Mouse (Mus musculus): ENCODE measurements around the gene Spats1. TPM values are rescaled to one million over a fixed set of nuclear protein-coding genes. Genes with fewer than 3 reads are reported as not detected.
A peak's percentile ranks its signal among the peaks of the same experiment; 100 is the strongest.

The Spats1 gene
- polyA plus RNA-seq (2012) = not detected in 2 replicates

DNA sequence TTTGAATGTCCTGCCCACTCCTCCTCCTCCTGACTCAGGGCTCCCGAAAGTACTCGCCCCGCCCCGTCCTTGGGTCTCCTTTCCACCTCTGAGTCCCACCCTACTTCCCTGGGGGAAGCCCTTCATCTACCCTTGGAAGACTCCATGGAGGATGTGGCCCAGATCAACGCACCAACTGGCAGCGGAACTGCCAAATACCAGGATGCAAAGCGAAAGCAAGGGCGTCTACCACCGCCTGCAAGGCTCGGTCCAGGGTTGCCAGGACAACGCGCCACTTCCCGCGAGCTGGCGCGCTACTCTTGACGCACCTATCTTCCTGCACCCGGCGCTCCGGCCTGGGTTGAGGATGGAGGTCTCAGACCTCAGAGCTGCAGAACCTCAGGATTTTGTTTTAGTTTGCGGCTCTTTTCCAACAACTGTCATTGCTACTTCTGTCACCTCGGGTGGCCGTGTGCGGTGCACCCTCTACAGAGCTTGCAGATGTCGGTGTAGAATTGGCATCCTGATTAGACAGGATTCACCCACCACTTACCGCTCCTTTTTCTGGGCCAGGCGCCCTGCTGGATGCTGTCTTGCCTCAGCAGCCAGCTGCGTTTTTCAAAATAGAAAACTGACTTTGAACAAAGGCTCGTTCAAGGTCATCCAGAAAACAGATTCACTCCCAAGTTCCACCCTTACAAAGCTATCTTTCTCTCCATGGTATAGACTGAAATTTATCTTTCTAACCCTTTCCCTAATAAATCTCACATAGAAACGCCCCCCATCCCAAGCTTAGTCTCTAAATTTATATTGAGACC is at the start of gene Spats1:
Gene Spats1, minus strand, starts transcription at position 747 of the 797 bp plus-strand sequence.
- Histone ChIP-seq H3K4me1 (ENCODE audit: control insufficient read depth) (peaks cover 6% of the 10 kb centered on the region), H3K9me3 (ENCODE audit: control insufficient read depth, low read length) (no peaks in the 10 kb centered on the region), H3K27me3 (ENCODE audit: control insufficient read depth) (peaks cover 34% of the 10 kb centered on the region), H3K4me3 (replicated peaks) (peak within 1 kb of the TSS; percentile 25), H3K36me3 (ENCODE audit: control insufficient read depth) (no peaks in the 10 kb centered on the region)
- no peak for TF ChIP-seq GATA1 (IDR thresholded peaks at IDR 0.05; ENCODE audit: low read length)
- no peak for TF ChIP-seq TAL1 (IDR thresholded peaks at IDR 0.05; ENCODE audit: low read length)

DNA sequence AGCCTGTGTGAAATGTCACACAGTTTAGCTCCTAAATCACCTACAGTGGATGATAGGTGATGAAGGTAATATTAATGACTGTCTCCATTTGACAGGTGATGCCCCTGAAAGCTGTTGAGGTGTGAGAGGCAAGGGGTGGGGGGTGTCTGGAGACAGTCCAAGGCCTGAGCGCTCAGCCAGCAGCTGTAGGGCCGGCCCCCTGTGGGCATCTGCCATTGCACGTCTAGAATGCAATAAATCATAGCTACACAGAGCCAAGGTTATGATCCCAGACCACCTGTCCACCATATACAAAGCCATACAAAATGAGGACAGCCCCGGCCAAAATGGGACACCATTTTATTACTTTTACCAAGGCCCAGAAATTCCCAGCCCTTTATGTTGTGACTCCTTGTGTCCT is 49.7 kb upstream of the Spats1 start:
- H3K36me3 ChIP-seq (ENCODE audit: control insufficient read depth) = peaks cover 5% of the 10 kb centered on the region
- H3K4me3 ChIP-seq (replicated peaks) = no peak overlapping the region
- H3K4me1 ChIP-seq (ENCODE audit: control insufficient read depth) = peaks cover 7% of the 10 kb centered on the region
- TF ChIP-seq TAL1 (IDR thresholded peaks at IDR 0.05; ENCODE audit: low read length) (no peak), GATA1 (IDR thresholded peaks at IDR 0.05; ENCODE audit: low read length) (no peak)
- no peaks in the 10 kb centered on the region for H3K9me3 ChIP-seq (ENCODE audit: control insufficient read depth, low read length)
- peaks cover 45% of the 10 kb centered on the region for H3K27me3 ChIP-seq (ENCODE audit: control insufficient read depth)

DNA sequence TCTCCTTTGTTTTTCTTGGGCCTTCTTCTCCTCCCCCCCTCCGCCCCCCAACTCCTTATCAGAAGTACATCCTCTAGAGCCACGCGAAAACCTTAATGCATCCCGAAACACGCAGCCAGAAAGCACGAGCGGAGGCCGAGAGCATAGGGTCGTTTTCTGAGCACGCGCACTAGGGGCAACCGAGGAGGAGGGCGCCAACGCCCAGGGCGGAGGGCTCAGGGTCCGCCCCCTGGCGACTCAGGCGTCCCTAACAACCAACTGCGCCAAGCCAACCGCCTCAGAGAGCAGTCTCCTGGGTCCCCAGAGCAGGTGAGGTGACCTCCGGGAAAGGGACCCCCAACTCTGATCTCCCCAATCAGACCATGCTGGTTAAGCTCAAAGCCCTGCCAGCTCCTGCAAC is 48.0 kb upstream of the Spats1 start, which contains the start of gene Tcte1:
Gene Tcte1, plus strand, starts transcription at position 172 of the 400 bp plus-strand sequence.
- peaks cover 21% of the 10 kb centered on the region for H3K36me3 ChIP-seq (ENCODE audit: control insufficient read depth)
- H3K4me3 ChIP-seq (replicated peaks) = no peak within 1 kb of the TSS
- no peaks in the 10 kb centered on the region for H3K9me3 ChIP-seq (ENCODE audit: control insufficient read depth, low read length)
- peaks cover 34% of the 10 kb centered on the region for H3K27me3 ChIP-seq (ENCODE audit: control insufficient read depth)
- TF ChIP-seq TAL1 (IDR thresholded peaks at IDR 0.05; ENCODE audit: low read length) (no peak), GATA1 (IDR thresholded peaks at IDR 0.05; ENCODE audit: low read length) (no peak)
- peaks cover 7% of the 10 kb centered on the region for H3K4me1 ChIP-seq (ENCODE audit: control insufficient read depth)

DNA sequence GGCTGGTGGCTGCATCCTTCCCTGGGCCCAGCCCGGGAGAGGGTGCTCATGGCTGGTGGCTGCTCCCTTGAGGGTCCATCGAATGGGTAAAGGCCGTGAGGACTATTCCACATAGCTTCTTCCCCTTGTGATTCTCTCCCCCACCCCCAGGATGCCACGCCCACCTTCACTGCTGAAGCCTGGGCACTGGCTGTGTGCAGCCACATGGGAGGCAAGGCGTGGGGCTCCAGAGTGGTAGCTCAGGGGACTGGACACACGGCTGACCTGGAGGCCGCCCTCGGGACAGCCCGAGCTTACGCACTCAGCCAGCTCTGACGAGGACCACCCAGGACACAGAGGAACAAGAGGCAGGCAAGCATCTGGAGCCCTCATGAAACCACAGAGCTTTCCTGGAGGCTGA is 44.9 kb upstream of the Spats1 start:
- peaks cover 44% of the 10 kb centered on the region for H3K36me3 ChIP-seq (ENCODE audit: control insufficient read depth)
- no peaks in the 10 kb centered on the region for H3K9me3 ChIP-seq (ENCODE audit: control insufficient read depth, low read length)
- H3K4me3 ChIP-seq (replicated peaks) = no peak overlapping the region
- H3K27me3 ChIP-seq (ENCODE audit: control insufficient read depth) = peaks cover 20% of the 10 kb centered on the region
- no peak for TF ChIP-seq GATA1 (IDR thresholded peaks at IDR 0.05; ENCODE audit: low read length)
- no peak for TF ChIP-seq TAL1 (IDR thresholded peaks at IDR 0.05; ENCODE audit: low read length)
- peaks cover 5% of the 10 kb centered on the region for H3K4me1 ChIP-seq (ENCODE audit: control insufficient read depth)

GRCm38 (mm10) chr17:45518766-45519475 is 43.7 kb upstream of the Spats1 start:
- H3K36me3 ChIP-seq (ENCODE audit: control insufficient read depth) = peaks cover 50% of the 10 kb centered on the region
- TF ChIP-seq TAL1 (IDR thresholded peaks at IDR 0.05; ENCODE audit: low read length) (no peak), GATA1 (IDR thresholded peaks at IDR 0.05; ENCODE audit: low read length) (no peak)
- H3K4me1 ChIP-seq (ENCODE audit: control insufficient read depth) = peaks cover 5% of the 10 kb centered on the region
- peaks cover 12% of the 10 kb centered on the region for H3K27me3 ChIP-seq (ENCODE audit: control insufficient read depth)
- H3K4me3 ChIP-seq (replicated peaks) = no peak overlapping the region
- no peaks in the 10 kb centered on the region for H3K9me3 ChIP-seq (ENCODE audit: control insufficient read depth, low read length)

- Histone ChIP-seq H3K4me3 (replicated peaks) (no peak overlapping the region), H3K27me3 (ENCODE audit: control insufficient read depth) (0 out of 2 replicates have a peak, but pooled peaks cover 2% of the 10 kb centered on the region), H3K36me3 (ENCODE audit: control insufficient read depth) (peaks cover 50% of the 10 kb centered on the region), H3K4me1 (ENCODE audit: control insufficient read depth) (no peaks in the 10 kb centered on the region), H3K9me3 (ENCODE audit: control insufficient read depth, low read length) (no peaks in the 10 kb centered on the region)
- TF ChIP-seq GATA1 (IDR thresholded peaks at IDR 0.05; ENCODE audit: low read length) (no peak), TAL1 (IDR thresholded peaks at IDR 0.05; ENCODE audit: low read length) (no peak)
These were observed 42.5 kb upstream of the Spats1 start for GRCm38 (mm10) chr17:45517549-45518215.

GRCm38 (mm10) chr17:45517135-45517534 is 41.9 kb upstream of the Spats1 start:
- no peak for TF ChIP-seq GATA1 (IDR thresholded peaks at IDR 0.05; ENCODE audit: low read length)
- TF ChIP-seq TAL1 (IDR thresholded peaks at IDR 0.05; ENCODE audit: low read length) = no peak
- Histone ChIP-seq H3K4me3 (replicated peaks) (no peak overlapping the region), H3K4me1 (ENCODE audit: control insufficient read depth) (no peaks in the 10 kb centered on the region), H3K9me3 (ENCODE audit: control insufficient read depth, low read length) (no peaks in the 10 kb centered on the region), H3K27me3 (ENCODE audit: control insufficient read depth) (no peaks in the 10 kb centered on the region), H3K36me3 (ENCODE audit: control insufficient read depth) (peaks cover 50% of the 10 kb centered on the region)

GRCm38 (mm10) chr17:45516488-45516887 is 41.3 kb upstream of the Spats1 start:
- Histone ChIP-seq H3K27me3 (ENCODE audit: control insufficient read depth) (no peaks in the 10 kb centered on the region), H3K9me3 (ENCODE audit: control insufficient read depth, low read length) (no peaks in the 10 kb centered on the region), H3K36me3 (ENCODE audit: control insufficient read depth) (peaks cover 50% of the 10 kb centered on the region), H3K4me1 (ENCODE audit: control insufficient read depth) (no peaks in the 10 kb centered on the region), H3K4me3 (replicated peaks) (no peak overlapping the region)
- no peak for TF ChIP-seq GATA1 (IDR thresholded peaks at IDR 0.05; ENCODE audit: low read length)
- no peak for TF ChIP-seq TAL1 (IDR thresholded peaks at IDR 0.05; ENCODE audit: low read length)

DNA sequence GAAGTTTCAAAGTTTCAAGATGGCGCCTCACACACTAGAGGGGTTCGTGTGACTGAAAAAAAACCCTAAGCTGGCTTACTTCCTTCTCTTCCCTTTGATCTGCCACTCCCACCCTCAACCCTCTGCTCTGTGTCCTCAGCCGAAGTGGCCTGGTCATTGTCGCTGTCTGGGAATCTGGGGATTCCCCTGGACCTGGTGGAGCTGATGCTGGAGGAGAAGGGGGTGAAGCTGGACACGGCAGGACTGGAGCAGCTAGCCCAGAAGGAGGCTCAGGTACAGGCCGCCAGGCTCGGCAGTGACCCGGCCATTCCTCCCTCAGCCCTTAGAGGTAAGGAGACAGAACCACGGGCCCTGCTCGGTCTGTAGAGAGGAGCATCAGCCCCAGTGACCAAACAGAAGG is 40.6 kb upstream of the Spats1 start:
- H3K36me3 ChIP-seq (ENCODE audit: control insufficient read depth) = peaks cover 55% of the 10 kb centered on the region
- H3K4me3 ChIP-seq (replicated peaks) = no peak overlapping the region

More for the DNA sequence above, 40.6 kb upstream of the Spats1 start:
- H3K9me3 ChIP-seq (ENCODE audit: control insufficient read depth, low read length) = no peaks in the 10 kb centered on the region
- no peaks in the 10 kb centered on the region for H3K4me1 ChIP-seq (ENCODE audit: control insufficient read depth)
- TF ChIP-seq TAL1 (IDR thresholded peaks at IDR 0.05; ENCODE audit: low read length) = no peak
- no peak for TF ChIP-seq GATA1 (IDR thresholded peaks at IDR 0.05; ENCODE audit: low read length)
- no peaks in the 10 kb centered on the region for H3K27me3 ChIP-seq (ENCODE audit: control insufficient read depth)

Data from erythroblast, embryonic 14.5 days (primary cell).